Mouse (Mus musculus) small intestine, adult 2 months (tissue): ENCODE data around the gene Cntnap2.

ENCODE experiments used
- CTCF ChIP-seq: fragments of 200-500 bp; IDR thresholded peaks from 2 replicates; pipeline ENCODE4 v1.5.1; 2012; ENCODE audit warnings: low read depth, mild to moderate bottlenecking, control low read depth, inconsistent platforms, low read length, moderate library complexity, mixed read lengths; ENCODE audit not compliant: insufficient replicate concordance, insufficient read length; ENCODE audit errors: extremely low read depth
- POLR2A ChIP-seq: fragments of 200-500 bp; IDR thresholded peaks from 2 replicates; pipeline ENCODE4 v1.6.1; 2012; ENCODE audit warnings: low read depth, mild to moderate bottlenecking, control low read depth, inconsistent platforms, low read length, moderate library complexity

- no peak for TF ChIP-seq POLR2A
- no peak for TF ChIP-seq CTCF
Observed at GRCm38 (mm10) chr6:47350100-47350690, 2291.0 kb downstream of the Cntnap2 start.
